Mouse (Mus musculus): ENCODE results near the gene Nlrp9a. TPM values are rescaled to one million over a fixed set of nuclear protein-coding genes. Genes with fewer than 3 reads are reported as not detected.

Gene Nlrp9a
- total RNA-seq (2023), result not detected in 4 replicates

GRCm38 (mm10) chr7:26534723-26535122 is at the start of gene Nlrp9a:
Gene Nlrp9a, plus strand, starts transcription at chr7:26535023.

GRCm38 (mm10) chr7:26618364-26618763 is 83.5 kb downstream of the Nlrp9a start, which contains the start of gene Vmn1r185:
Gene Vmn1r185, minus strand, starts transcription at chr7:26618464.

Other genes starting within 250 kb of the Nlrp9a start
- gene Cyp2a4, start 227.9 kb upstream of the Nlrp9a start, total RNA-seq (2023), result not detected in 4 replicates
- not detected in 4 replicates for gene Nlrp9c, start 131.3 kb upstream of the Nlrp9a start, total RNA-seq (2023)
- gene Nlrp4a, start 99.9 kb upstream of the Nlrp9a start, total RNA-seq (2023), result not detected in 4 replicates
- not detected in 4 replicates for gene Vmn1r185, start 83.4 kb downstream of the Nlrp9a start, total RNA-seq (2023)
- gene Cyp2b23, start 151.4 kb downstream of the Nlrp9a start, total RNA-seq (2023), result not detected in 4 replicates
- not detected in 4 replicates for gene Cyp2b19, start 222.1 kb downstream of the Nlrp9a start, total RNA-seq (2023)